Mouse (Mus musculus): ENCODE data around the gene Pth2. TPM values are rescaled to one million over a fixed set of nuclear protein-coding genes. Genes with fewer than 3 reads are reported as not detected.
A peak's percentile ranks its signal among the peaks of the same experiment; 100 is the strongest.

The Pth2 gene
- polyA plus RNA-seq, 1 experiment from 2014 or later, result not detected

DNA sequence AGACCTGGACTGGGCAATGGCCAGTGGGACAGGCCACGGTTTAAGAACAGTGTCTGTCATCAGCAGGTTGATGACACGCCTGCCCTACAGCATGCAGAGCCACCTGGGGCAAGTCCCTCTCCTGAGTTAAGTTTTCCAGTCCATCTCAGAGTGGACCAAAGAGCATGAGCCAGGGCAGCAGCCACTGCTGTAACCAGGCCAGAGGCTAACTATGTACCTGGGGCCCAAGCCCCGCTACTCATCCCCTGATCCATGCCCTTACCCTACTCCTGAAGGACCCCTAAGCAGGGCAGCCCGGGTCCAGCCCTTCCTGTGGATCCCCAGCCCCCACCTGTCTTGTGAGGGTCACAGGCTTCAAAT lies 15.4 kb downstream of the Pth2 start:
- Histone ChIP-seq H3K27ac (peak overlapping the region; percentile 26; the same call in 1 of the 2 replicates), H3K27me3 (ENCODE audit: low read depth, poor library complexity, severe bottlenecking) (peaks cover 52% of the 10 kb centered on the region), H3K4me1 (peaks cover 57% of the 10 kb centered on the region)

DNA sequence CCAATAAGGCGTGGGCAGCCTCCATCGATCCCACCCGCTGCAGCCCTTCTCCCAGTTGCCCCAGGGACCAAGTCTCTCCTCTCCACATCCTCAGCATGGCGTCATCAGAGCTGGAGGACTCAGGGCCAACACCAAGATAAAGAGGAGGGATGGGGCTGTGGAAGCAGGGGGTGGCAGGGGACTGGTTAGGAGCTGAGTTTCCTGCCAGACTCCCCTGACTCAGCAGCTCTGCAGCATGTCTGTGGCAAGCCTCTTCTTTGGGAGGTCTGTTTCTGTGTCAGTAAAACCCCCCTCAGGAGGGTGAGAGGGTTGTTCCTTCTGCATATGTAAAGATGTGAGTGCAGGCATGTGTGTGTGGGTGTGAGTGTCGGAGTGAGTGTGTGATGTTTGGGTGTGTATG lies 16.2 kb downstream of the Pth2 start:
- DNase-seq (ENCODE audit: low spot score), result no peak
- Histone ChIP-seq H3K27ac (0 out of 2 replicates have a peak overlapping the region, but pooled peaks have one; percentile 26), H3K4me3 (no peak overlapping the region), H3K9me3 (replicated peaks) (no peaks in the 10 kb centered on the region), H3K4me1 (peaks cover 49% of the 10 kb centered on the region), H3K36me3 (no peaks in the 10 kb centered on the region), H3K27me3 (ENCODE audit: low read depth, poor library complexity, severe bottlenecking) (peaks cover 46% of the 10 kb centered on the region)
- 66% methylated on average over 5 of the region's 5 CpGs for WGBS

More for the DNA sequence above, 15.4 kb downstream of the Pth2 start:
- no peak for DNase-seq (ENCODE audit: low spot score)
- Histone ChIP-seq H3K4me3 (no peak overlapping the region), H3K9me3 (replicated peaks) (no peaks in the 10 kb centered on the region), H3K36me3 (no peaks in the 10 kb centered on the region)
- WGBS, result 90% methylated on average over 4 of the region's 4 CpGs

DNA sequence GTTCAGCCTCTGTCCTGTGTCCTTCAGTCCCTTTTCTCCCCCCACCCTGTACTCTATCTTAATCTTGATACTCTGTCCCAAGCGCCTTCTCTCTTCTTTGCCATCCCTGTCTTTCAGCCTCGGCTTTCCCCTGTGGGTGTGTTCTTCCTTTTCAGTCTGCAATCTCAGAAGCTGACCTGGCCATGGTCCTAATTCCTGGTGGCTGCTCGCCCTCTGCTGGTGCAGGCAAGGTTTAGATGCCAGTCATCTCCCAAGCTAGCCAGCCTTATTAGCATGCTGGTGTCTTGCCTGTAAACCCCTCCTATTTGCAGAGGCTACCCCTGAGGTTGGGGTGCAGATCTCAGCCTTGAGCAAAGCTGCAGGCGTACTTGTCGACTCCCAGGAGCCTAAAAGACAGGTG lies 17.6 kb downstream of the Pth2 start:
- Histone ChIP-seq H3K27me3 (ENCODE audit: low read depth, poor library complexity, severe bottlenecking) (peaks cover 51% of the 10 kb centered on the region), H3K36me3 (no peaks in the 10 kb centered on the region), H3K4me3 (no peak overlapping the region), H3K9me3 (replicated peaks) (no peaks in the 10 kb centered on the region), H3K4me1 (peaks cover 35% of the 10 kb centered on the region), H3K27ac (no peak overlapping the region)
- WGBS, result 11% methylated on average over 5 of the region's 5 CpGs
- peak; percentile 77 for DNase-seq (ENCODE audit: low spot score)

DNA sequence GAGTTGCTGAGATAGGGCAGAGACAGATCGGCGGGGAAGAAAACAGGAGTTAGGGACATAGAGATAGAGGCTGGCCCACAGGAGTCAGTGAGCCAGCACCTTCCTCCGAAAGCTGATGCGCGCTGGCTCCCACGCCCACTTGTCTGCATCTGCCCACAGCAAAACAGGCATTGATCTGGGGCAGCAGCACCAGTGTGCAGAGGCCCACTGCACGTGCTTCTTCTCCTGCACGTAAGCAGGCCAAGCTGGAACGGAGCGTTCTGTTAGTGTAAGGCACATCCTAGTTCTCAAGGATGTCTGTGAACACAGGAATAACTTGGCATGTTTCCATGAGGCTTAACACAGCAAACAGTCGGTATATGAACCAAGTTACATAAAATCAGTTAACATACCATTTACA lies 18.2 kb downstream of the Pth2 start:
- DNase-seq (ENCODE audit: low spot score), result no peak
- WGBS, result 81% methylated on average over 11 of the region's 11 CpGs
- H3K27me3 ChIP-seq (ENCODE audit: low read depth, poor library complexity, severe bottlenecking), result peaks cover 54% of the 10 kb centered on the region

DNA sequence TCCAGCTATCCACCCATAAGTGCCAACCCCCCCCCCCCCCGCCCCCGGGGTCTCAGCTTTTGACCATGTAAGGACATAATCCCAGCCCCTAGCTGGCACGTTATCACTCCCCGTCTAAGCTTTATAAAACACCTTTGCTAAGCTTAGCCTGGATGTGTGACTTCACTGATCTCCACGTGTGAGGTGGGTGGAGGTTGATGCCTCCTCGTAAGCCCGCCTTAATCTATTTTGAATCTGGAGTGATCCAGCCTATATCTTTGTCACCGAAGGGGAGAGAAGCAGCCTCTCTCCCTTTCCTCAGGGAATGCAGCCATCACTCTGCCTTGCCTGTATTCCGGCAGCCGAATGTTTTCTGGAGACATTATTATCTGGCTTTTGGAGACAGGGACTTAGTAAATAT lies 21.9 kb downstream of the Pth2 start:
- 44% methylated on average over 10 of the region's 10 CpGs for WGBS
- no peaks in the 10 kb centered on the region for H3K36me3 ChIP-seq
- DNase-seq (ENCODE audit: low spot score), result no peak
- no peak overlapping the region for H3K27ac ChIP-seq
- H3K9me3 ChIP-seq (replicated peaks), result no peaks in the 10 kb centered on the region
- peaks cover 13% of the 10 kb centered on the region; the same call in 1 of the 2 replicates for H3K4me1 ChIP-seq
- H3K27me3 ChIP-seq (ENCODE audit: low read depth, poor library complexity, severe bottlenecking), result peaks cover 30% of the 10 kb centered on the region
- H3K4me3 ChIP-seq, result no peak overlapping the region

More for the DNA sequence above, 18.2 kb downstream of the Pth2 start:
- no peaks in the 10 kb centered on the region for H3K9me3 ChIP-seq (replicated peaks)
- H3K27ac ChIP-seq, result no peak overlapping the region
- H3K36me3 ChIP-seq, result no peaks in the 10 kb centered on the region
- H3K4me1 ChIP-seq, result peaks cover 33% of the 10 kb centered on the region
- no peak overlapping the region for H3K4me3 ChIP-seq

DNA sequence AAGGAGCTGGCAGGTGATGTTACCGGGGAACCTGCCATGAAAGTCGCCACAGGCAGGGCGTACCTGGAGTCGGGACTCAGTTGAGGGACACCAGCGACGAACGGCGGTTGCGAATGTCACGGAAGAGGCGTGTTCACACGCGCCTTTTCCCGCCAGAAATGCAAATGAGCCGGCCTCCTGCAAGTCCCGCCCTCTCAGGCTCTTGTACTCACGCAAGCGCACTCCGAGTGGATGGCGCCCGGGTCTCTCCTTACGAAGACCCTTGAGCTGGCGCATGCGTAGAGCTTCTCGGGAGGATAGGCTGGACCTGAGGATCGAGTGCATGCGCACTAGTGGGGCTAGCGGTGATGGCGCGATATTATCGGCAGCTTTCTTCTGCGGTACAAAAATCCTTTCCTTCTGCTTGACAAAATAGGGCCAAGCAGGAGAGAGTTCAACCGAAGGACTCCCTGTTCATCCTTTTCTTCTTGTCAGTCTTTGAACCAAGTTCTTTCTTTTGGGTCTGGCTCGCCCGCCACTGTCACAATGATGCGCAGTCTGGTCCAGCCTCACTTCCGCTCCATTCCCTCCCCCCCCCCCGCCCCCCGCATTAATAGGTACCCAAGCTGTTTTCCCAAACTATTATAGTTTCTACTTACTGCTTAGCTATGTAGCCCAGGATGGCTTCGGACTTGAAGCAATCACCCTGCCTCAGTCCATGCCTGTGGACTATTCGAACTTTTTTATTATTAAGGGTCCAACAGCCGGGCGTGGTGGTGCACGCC lies 23.8 kb downstream of the Pth2 start, which contains the start of gene Ccdc155:
TSS of gene Ccdc155 (minus strand) at position 513 of the 764 bp plus-strand sequence.
- Histone ChIP-seq H3K27me3 (ENCODE audit: low read depth, poor library complexity, severe bottlenecking) (peaks cover 36% of the 10 kb centered on the region), H3K9me3 (replicated peaks) (no peaks in the 10 kb centered on the region), H3K4me3 (peak within 1 kb of the TSS; percentile 53), H3K27ac (peak within 1 kb of the TSS; percentile 85), H3K4me1 (peaks cover 5% of the 10 kb centered on the region; the same call in 1 of the 2 replicates), H3K36me3 (no peaks in the 10 kb centered on the region)
- peak; percentile 98 for DNase-seq (ENCODE audit: low spot score)
- WGBS, result 8% methylated on average over 44 of the region's 44 CpGs

DNA sequence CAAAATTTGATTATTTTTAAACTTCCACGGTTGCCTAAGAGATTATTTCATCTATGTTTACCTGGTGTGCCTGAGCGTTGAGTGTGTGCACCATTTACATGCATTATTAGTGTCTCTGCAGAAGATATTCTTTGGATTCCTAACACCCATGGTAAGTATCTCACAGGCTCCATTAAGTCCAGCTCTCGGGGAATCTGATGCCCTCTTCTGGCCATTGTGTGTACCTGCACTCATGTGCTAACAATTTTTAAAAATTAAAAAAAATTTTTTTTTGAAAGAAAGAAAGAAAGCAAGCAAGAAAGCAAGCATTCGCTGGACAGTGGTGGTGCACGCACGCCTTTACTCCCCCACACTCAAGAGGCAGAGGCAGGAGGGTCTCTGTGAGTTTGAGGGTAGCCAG lies 27.5 kb downstream of the Pth2 start:
- Histone ChIP-seq H3K27ac (no peak overlapping the region), H3K9me3 (replicated peaks) (no peaks in the 10 kb centered on the region), H3K27me3 (ENCODE audit: low read depth, poor library complexity, severe bottlenecking) (peaks cover 53% of the 10 kb centered on the region), H3K4me1 (peaks cover 12% of the 10 kb centered on the region), H3K36me3 (no peaks in the 10 kb centered on the region), H3K4me3 (no peak overlapping the region)
- WGBS, result 78% methylated on average over 6 of the region's 6 CpGs
- DNase-seq (ENCODE audit: low spot score), result no peak

DNA sequence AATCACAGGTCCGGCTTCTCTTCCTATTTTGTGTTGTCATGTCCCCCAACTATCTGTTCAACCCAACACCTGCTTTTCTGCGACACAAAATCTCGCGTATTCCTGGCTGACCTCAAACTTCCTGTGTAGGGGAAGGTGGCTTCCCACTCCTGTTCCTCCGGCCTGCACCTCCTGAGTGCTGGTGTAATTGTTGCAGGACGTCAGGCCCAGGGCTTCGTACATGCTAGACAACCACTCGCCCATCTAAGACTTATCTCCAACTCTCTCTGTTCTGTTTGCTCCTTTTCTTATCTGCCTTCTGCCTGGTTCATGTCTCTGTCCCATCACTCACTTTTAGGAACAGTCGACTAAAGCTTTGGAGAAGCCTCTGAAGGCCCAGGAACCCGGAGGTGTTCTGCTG lies 30.3 kb downstream of the Pth2 start:
- Histone ChIP-seq H3K4me1 (peaks cover 19% of the 10 kb centered on the region), H3K27me3 (ENCODE audit: low read depth, poor library complexity, severe bottlenecking) (peaks cover 50% of the 10 kb centered on the region), H3K27ac (no peak overlapping the region), H3K36me3 (no peaks in the 10 kb centered on the region), H3K9me3 (replicated peaks) (no peaks in the 10 kb centered on the region), H3K4me3 (no peak overlapping the region)
- 69% methylated on average over 10 of the region's 10 CpGs for WGBS
- no peak for DNase-seq (ENCODE audit: low spot score)

DNA sequence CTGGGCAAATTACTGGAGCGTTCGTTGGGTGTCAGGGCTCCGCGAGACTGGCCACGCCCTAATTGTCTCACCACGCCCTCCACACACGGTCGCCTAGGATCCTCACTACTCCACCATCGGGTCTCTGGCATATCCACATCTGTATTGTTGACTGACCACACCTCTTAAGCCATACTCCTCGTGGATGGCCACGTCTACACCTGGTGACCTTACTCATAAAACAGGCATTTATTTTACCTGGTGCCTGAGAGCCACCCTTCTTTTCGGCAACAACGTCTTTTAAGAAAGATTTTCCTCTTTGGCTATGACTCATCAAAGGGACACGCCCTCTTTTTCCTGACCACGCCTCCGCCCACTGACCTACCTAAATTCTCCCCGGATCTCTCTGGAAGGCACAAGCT lies 31.1 kb downstream of the Pth2 start, which contains the start of gene Dkkl1:
TSS of gene Dkkl1 (minus strand) at position 297 of the 401 bp plus-strand sequence.
- H3K27me3 ChIP-seq (ENCODE audit: low read depth, poor library complexity, severe bottlenecking), result peaks cover 50% of the 10 kb centered on the region
- H3K36me3 ChIP-seq, result no peaks in the 10 kb centered on the region
- H3K4me1 ChIP-seq, result peaks cover 20% of the 10 kb centered on the region
- 4% methylated on average over 17 of the region's 17 CpGs for WGBS
- no peak for DNase-seq (ENCODE audit: low spot score)
- no peak within 1 kb of the TSS for H3K27ac ChIP-seq
- H3K9me3 ChIP-seq (replicated peaks), result no peaks in the 10 kb centered on the region
- peak within 1 kb of the TSS; percentile 23; the same call in 1 of the 2 replicates for H3K4me3 ChIP-seq

DNA sequence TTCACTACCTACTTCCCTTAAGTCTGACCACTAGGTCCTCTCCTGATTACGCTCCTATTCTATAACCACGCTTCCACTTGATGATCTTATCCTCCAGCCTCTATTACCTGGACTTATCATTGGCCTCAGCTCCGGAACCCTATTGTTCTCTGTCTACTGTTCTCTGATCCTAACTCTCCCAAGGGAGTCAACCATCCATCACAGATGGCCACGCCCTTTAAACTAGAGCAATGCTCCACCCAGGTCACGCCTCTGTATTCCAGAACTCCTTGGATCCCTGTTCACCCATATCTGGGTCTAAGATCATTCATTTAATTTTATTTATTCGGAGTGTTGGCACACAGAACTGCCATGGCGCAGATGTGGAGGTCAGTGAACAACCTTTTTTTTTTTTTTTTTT lies 31.6 kb downstream of the Pth2 start:
- WGBS, result 75% methylated on average over 7 of the region's 7 CpGs
- H3K27me3 ChIP-seq (ENCODE audit: low read depth, poor library complexity, severe bottlenecking), result peaks cover 50% of the 10 kb centered on the region
- DNase-seq (ENCODE audit: low spot score), result no peak
- no peak overlapping the region for H3K27ac ChIP-seq
- H3K9me3 ChIP-seq (replicated peaks), result no peaks in the 10 kb centered on the region
- peaks cover 4% of the 10 kb centered on the region for H3K36me3 ChIP-seq
- H3K4me3 ChIP-seq, result 0 out of 2 replicates have a peak overlapping the region, but pooled peaks have one; percentile 23
- H3K4me1 ChIP-seq, result peaks cover 25% of the 10 kb centered on the region

DNA sequence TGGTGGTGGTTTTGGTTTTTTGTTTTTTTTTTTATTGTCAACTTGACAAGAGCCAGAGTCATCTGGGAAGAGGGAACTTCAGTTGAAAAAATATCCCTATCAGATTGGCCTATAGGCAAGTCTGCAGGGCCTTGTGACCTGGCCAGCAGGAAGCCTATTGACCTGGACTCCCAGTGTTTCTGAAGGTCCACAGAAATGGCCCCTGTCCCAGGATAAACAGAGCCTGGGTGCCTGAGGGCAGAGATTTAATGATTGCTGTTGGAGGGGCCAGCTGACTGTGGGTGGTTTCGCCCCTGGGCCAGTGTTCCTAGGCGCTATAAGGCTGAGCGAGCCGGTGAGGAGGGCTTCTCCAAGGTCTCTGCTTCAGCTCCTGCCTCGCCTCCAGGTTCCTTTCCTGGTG lies 32.9 kb downstream of the Pth2 start:
- no peak overlapping the region for H3K4me3 ChIP-seq
- 53% methylated on average over 5 of the region's 5 CpGs for WGBS
- no peak for DNase-seq (ENCODE audit: low spot score)
- H3K27me3 ChIP-seq (ENCODE audit: low read depth, poor library complexity, severe bottlenecking), result peaks cover 48% of the 10 kb centered on the region
- no peaks in the 10 kb centered on the region for H3K9me3 ChIP-seq (replicated peaks)
- peaks cover 39% of the 10 kb centered on the region for H3K4me1 ChIP-seq
- H3K36me3 ChIP-seq, result peaks cover 18% of the 10 kb centered on the region
- no peak overlapping the region for H3K27ac ChIP-seq

DNA sequence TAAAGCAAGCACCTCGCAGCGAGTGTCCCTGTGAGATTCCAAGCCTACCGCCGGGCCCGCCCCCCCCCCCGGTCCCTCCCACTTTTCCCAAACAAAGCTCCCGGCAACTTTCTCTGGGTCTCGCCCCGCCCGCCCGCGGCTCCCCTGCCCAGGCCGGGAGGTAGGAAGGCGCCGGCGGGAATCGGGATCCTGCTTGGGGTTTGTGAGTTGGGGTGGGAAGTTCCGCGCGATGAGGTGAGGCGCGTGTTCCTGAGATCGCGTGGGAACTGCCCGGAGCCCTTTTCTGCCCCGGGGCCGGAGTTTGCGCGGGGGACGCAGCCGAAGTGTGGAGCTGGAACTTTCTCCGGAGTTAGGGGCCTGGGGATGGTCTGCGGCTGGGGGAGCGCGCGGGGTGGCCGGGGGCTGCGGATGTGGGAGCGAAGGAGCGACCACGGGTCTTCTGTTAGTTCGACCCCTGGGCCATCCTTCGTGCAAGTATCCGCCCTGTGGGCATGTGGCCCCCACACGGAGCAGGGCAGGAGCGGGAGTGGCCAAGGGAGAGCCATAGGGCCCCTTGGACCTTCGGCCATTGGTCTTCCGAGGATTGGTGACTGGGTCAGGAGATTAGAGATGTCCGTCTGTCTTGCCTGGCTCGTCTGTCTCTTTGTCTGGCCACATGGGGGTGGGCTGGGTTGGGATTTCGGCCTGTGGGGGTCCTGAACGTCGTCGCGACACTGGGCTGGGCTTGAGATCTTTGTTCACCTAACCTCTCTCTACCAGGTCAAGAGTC lies 35.1 kb downstream of the Pth2 start, which contains the start of gene Tead2:
TSS of gene Tead2 (plus strand) at position 81 of the 769 bp plus-strand sequence.
- peak; percentile 87 for DNase-seq (ENCODE audit: low spot score)
- H3K4me3 ChIP-seq, result peak within 1 kb of the TSS; percentile 98
- peaks cover 39% of the 10 kb centered on the region for H3K36me3 ChIP-seq
- WGBS, result under 1% methylated on average over 54 of the region's 55 CpGs
- peaks cover 54% of the 10 kb centered on the region for H3K4me1 ChIP-seq
- H3K27ac ChIP-seq, result peak within 1 kb of the TSS; percentile 100
- H3K9me3 ChIP-seq (replicated peaks), result no peaks in the 10 kb centered on the region
- H3K27me3 ChIP-seq (ENCODE audit: low read depth, poor library complexity, severe bottlenecking), result peaks cover 27% of the 10 kb centered on the region
